Mouse (Mus musculus): ENCODE data around the gene Ccdc134. TPM values are rescaled to one million over a fixed set of nuclear protein-coding genes. Genes with fewer than 3 reads are reported as not detected.

Ccdc134 gene
- polyA plus RNA-seq, 1 experiment from 2014 or later = 17.2 TPM

DNA sequence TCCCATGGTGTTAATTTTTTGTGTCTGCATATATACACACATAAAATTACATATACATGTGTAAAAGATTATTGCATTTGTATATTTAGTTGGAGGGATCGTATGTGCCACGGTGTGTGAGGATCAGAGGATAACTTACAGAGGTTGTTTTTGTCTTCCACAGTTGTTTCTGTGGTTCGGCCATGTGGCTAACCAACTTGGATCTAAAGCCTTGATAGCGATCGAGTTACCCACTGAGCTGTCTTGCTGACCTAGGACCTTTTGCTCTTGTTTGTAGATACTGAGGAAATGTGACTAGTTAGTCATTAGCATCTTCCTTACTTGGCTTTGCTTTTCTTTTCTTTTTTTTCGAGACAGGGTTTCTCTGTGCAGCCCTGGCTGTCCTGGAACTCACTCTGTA, 28.6 kb downstream of the Ccdc134 start:
- H3K4me2 ChIP-seq (ENCODE audit: low read depth, low read length) = no peak overlapping the region
- H3K36me3 ChIP-seq (ENCODE audit: control insufficient read depth, insufficient read depth, low read length) = no peaks in the 10 kb centered on the region
- 92% methylated on average over 6 of the region's 6 CpGs for WGBS
- no peak overlapping the region for H3K4me3 ChIP-seq (replicated peaks; ENCODE audit: low read length)
- no peak overlapping the region for H3K9ac ChIP-seq (ENCODE audit: low read length)
- no peak overlapping the region for H3K27ac ChIP-seq (ENCODE audit: low read length)
- ATAC-seq (ENCODE audit: insufficient read depth, low FRiP score) = no peak
- peaks cover 46% of the 10 kb centered on the region for H3K4me1 ChIP-seq (ENCODE audit: control insufficient read depth, insufficient read depth, low read length)
- H3K27me3 ChIP-seq (ENCODE audit: control insufficient read depth, insufficient read depth, low read length) = no peaks in the 10 kb centered on the region
- no peaks in the 10 kb centered on the region for H3K9me3 ChIP-seq (replicated peaks; ENCODE audit: control insufficient read depth, low read length)

DNA sequence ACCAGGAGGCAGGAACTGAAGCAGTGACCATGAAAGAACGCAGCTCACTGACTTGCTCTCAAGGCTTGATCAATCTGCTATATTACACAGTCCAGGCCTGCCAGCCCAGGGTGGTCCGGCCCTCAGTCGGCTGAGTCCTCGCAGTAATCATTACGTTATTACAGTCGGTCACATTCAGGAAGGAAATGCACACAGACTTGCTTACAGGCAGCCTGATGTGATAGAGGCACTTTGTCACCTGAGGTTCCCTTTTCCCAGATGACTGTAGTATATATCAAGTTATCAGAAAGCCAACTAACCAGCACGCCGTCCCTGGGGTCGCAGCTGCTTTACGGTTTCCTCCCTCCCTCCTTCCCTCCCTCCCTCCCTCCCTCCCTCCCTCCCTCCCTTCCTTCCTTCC, 29.2 kb downstream of the Ccdc134 start:
- peaks cover 50% of the 10 kb centered on the region for H3K4me1 ChIP-seq (ENCODE audit: control insufficient read depth, insufficient read depth, low read length)
- no peaks in the 10 kb centered on the region for H3K9me3 ChIP-seq (replicated peaks; ENCODE audit: control insufficient read depth, low read length)
- H3K4me3 ChIP-seq (replicated peaks; ENCODE audit: low read length) = no peak overlapping the region
- 62% methylated on average over 10 of the region's 10 CpGs for WGBS
- H3K4me2 ChIP-seq (ENCODE audit: low read depth, low read length) = no peak overlapping the region
- no peaks in the 10 kb centered on the region for H3K36me3 ChIP-seq (ENCODE audit: control insufficient read depth, insufficient read depth, low read length)
- no peak overlapping the region for H3K9ac ChIP-seq (ENCODE audit: low read length)
- ATAC-seq (ENCODE audit: insufficient read depth, low FRiP score) = no peak
- H3K27ac ChIP-seq (ENCODE audit: low read length) = no peak overlapping the region
- H3K27me3 ChIP-seq (ENCODE audit: control insufficient read depth, insufficient read depth, low read length) = no peaks in the 10 kb centered on the region

DNA sequence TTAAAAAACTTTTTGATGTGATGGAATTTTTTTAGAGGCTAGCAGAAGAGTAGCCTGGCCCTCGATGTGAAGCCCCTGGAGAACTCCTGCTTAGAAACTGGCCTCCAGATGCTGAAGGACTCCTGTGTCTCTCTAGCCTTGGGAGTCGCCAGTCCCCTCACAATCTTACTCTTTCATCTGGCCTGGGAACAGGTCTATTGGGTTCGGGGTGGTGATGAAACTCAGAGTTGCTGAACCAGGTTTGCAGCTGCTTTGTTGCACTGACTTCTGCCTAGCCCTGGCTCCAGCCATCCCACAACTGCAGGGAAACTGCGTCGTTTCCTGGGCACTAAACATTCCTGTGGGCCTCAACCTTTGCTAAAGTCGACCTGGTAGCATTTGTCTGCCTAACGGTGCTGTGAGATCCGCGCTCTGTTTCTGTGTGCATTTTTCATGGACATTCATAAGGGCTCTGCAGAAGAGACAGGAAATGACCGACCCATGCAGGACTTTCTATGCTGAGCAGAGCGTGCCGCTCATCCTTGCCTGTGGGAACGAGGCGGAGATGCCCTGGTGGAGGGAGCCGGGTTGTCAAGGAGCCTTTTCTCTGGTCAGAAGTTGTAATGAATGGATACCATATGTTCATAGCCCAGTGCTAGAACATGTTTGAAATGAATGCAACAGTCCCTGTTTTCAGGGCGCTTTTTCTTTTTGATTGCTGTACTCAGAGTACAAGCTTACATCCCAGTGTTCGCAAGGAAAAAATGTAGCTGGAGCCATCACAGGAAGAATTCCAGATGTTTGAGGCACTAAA, 30.7 kb downstream of the Ccdc134 start:
- H3K4me2 ChIP-seq (ENCODE audit: low read depth, low read length) = no peak overlapping the region
- H3K9ac ChIP-seq (ENCODE audit: low read length) = peak overlapping the region; percentile 43; the same call in 1 of the 2 replicates
- no peak for ATAC-seq (ENCODE audit: insufficient read depth, low FRiP score)
- WGBS = 31% methylated on average over 17 of the region's 17 CpGs
- H3K4me3 ChIP-seq (replicated peaks; ENCODE audit: low read length) = no peak overlapping the region
- H3K9me3 ChIP-seq (replicated peaks; ENCODE audit: control insufficient read depth, low read length) = no peaks in the 10 kb centered on the region
- peaks cover 47% of the 10 kb centered on the region for H3K4me1 ChIP-seq (ENCODE audit: control insufficient read depth, insufficient read depth, low read length)
- no peaks in the 10 kb centered on the region for H3K27me3 ChIP-seq (ENCODE audit: control insufficient read depth, insufficient read depth, low read length)
- H3K36me3 ChIP-seq (ENCODE audit: control insufficient read depth, insufficient read depth, low read length) = no peaks in the 10 kb centered on the region
- H3K27ac ChIP-seq (ENCODE audit: low read length) = peak overlapping the region; percentile 84

DNA sequence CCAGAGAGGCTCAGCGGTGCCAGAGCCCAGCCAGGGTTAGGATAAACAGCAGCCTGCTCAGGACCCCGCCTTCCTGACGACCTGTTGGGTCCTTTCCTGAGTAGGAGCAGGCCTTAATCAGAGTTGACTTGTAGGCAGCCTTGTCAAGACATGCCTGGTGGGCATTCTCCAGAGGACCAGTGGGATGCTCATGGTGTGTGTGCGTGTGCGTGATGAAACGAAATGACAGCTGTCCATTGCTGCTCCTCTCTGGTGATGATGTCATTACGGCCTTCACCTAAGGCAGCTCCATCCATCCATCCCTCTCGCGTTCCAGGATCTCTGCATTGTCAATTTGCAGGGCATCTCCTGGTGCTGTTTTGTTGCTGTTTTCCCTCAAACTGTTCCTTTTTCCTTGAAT, 31.7 kb downstream of the Ccdc134 start:
- Histone ChIP-seq H3K36me3 (ENCODE audit: control insufficient read depth, insufficient read depth, low read length) (no peaks in the 10 kb centered on the region), H3K27me3 (ENCODE audit: control insufficient read depth, insufficient read depth, low read length) (no peaks in the 10 kb centered on the region), H3K4me2 (ENCODE audit: low read depth, low read length) (no peak overlapping the region), H3K9ac (ENCODE audit: low read length) (no peak overlapping the region), H3K9me3 (replicated peaks; ENCODE audit: control insufficient read depth, low read length) (no peaks in the 10 kb centered on the region), H3K27ac (ENCODE audit: low read length) (peak overlapping the region; percentile 84), H3K4me3 (replicated peaks; ENCODE audit: low read length) (no peak overlapping the region), H3K4me1 (ENCODE audit: control insufficient read depth, insufficient read depth, low read length) (peaks cover 50% of the 10 kb centered on the region)
- ATAC-seq (ENCODE audit: insufficient read depth, low FRiP score) = no peak
- WGBS = 77% methylated on average over 9 of the region's 9 CpGs

DNA sequence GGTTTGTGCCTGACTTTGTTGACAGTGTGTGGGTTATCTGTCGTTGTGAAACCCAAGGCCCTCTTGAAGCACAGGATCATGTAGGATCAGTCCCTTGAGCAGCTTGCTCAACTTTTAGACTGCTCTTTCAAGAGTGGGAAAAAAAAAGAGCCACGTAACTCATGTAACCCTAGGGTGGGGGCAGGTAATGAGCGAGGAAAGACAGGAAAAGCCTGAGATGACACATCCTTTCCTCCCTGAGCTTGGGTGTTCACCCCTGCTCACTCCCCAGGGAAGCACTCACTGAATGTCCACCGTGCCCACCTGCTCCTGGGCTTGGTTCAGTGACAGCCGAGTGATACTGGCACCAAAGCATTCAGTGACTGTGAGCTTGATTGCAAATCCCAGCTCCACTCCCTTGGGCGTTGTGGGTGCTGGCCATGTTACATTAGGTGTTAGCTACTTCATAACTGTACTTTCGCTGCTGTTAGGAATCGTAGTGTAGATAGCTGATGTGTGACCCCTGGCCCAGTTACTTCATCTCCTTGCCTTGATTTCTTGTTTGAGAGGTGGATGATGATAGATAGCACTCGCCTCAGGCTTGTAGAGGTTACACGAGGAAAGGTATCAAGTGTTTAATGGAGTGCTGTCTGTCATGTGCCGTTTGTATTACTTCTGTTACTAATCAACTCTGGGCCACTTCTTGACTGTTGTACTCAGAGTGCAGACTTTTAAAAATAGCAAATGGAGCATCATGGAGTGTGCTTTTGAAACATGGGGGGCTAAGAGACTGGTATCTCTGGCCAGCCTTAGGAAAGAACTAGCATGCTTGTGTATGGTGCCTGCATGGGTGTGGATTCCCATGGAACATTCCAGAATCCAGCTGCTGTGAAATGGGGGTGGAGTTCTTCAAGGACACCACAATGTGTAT, 33.3 kb downstream of the Ccdc134 start:
- Histone ChIP-seq H3K9me3 (replicated peaks; ENCODE audit: control insufficient read depth, low read length) (no peaks in the 10 kb centered on the region), H3K4me1 (ENCODE audit: control insufficient read depth, insufficient read depth, low read length) (peaks cover 54% of the 10 kb centered on the region), H3K27ac (ENCODE audit: low read length) (peak overlapping the region; percentile 36; the same call in 1 of the 2 replicates), H3K4me2 (ENCODE audit: low read depth, low read length) (no peak overlapping the region), H3K4me3 (replicated peaks; ENCODE audit: low read length) (no peak overlapping the region), H3K27me3 (ENCODE audit: control insufficient read depth, insufficient read depth, low read length) (no peaks in the 10 kb centered on the region), H3K9ac (ENCODE audit: low read length) (no peak overlapping the region), H3K36me3 (ENCODE audit: control insufficient read depth, insufficient read depth, low read length) (no peaks in the 10 kb centered on the region)
- no peak for ATAC-seq (ENCODE audit: insufficient read depth, low FRiP score)
- 57% methylated on average over 11 of the region's 11 CpGs for WGBS

DNA sequence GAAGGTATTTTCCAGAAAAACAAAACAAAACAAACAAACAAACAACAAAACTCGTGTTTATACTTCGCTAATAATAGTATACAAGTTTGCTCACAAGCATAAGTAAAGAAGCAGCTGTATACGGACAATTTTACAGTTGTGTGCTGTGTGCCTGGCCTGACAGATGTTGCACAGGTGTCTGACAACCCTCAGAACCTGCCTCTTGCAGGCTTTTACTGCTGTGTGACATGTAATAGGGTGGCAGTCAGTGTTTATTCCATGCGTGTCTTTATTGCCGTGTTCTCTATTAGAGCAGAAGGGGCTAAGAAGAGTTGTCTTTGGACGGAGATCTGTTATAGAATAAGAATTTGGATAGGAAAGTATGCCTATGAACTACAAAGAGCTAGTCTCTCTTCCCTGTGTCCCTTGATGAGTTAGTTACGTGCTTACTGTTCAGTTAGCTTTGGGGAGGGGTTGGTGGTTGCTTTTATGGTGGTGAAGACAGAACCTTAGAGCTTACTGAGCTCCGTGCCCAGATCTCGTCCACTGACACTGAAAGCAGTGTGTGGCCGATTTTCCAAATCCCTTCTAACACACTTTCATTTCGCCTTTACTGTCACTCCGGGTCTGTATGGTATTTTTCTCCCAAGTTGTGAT, 34.4 kb downstream of the Ccdc134 start:
- no peak overlapping the region; the same call in 1 of the 2 replicates for H3K27ac ChIP-seq (ENCODE audit: low read length)
- peaks cover 63% of the 10 kb centered on the region for H3K4me1 ChIP-seq (ENCODE audit: control insufficient read depth, insufficient read depth, low read length)
- H3K4me2 ChIP-seq (ENCODE audit: low read depth, low read length) = no peak overlapping the region
- H3K27me3 ChIP-seq (ENCODE audit: control insufficient read depth, insufficient read depth, low read length) = no peaks in the 10 kb centered on the region
- no peak overlapping the region for H3K4me3 ChIP-seq (replicated peaks; ENCODE audit: low read length)
- H3K9ac ChIP-seq (ENCODE audit: low read length) = no peak overlapping the region
- no peaks in the 10 kb centered on the region for H3K36me3 ChIP-seq (ENCODE audit: control insufficient read depth, insufficient read depth, low read length)
- 83% methylated on average over 12 of the region's 12 CpGs for WGBS
- no peak for ATAC-seq (ENCODE audit: insufficient read depth, low FRiP score)
- no peaks in the 10 kb centered on the region for H3K9me3 ChIP-seq (replicated peaks; ENCODE audit: control insufficient read depth, low read length)

DNA sequence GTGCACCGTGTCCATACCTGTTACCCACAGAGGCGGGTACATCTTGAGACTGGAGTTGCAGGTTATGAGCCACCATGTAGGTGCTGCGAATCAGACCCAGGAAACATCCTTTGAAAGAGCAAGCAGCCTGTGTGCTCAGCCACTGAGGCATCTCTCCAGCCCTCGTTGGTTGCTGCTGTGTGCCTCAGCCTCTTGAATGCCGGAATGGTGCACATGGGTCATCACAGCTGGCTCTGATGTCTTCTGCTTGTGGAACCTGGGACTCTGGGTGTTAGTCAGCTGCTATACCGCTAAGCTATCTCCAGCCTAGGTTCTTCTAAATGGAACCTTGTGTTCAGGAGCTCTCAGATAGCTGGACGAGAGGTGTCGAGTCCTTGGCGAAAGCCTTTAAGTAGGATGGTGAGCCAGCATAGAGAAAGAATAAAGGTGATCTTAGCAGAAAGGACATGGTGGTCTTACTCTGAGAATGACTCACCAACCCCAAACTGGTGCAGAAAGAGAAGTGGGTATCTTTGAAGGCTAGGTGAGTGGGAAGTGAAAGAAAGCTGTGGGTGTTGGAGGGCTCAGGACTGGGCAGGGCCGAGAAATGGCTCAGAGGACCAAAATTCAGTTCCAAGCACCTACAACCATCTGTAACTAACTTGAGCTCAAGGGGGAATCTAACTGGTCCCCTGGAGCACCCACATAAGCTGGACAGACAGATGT, 35.8 kb downstream of the Ccdc134 start:
- ATAC-seq (ENCODE audit: insufficient read depth, low FRiP score) = no peak
- Histone ChIP-seq H3K4me3 (replicated peaks; ENCODE audit: low read length) (no peak overlapping the region), H3K4me2 (ENCODE audit: low read depth, low read length) (peak overlapping the region; percentile 15; the same call in 1 of the 2 replicates), H3K36me3 (ENCODE audit: control insufficient read depth, insufficient read depth, low read length) (no peaks in the 10 kb centered on the region), H3K9ac (ENCODE audit: low read length) (peak overlapping the region; percentile 28), H3K4me1 (ENCODE audit: control insufficient read depth, insufficient read depth, low read length) (peaks cover 65% of the 10 kb centered on the region), H3K9me3 (replicated peaks; ENCODE audit: control insufficient read depth, low read length) (no peaks in the 10 kb centered on the region), H3K27ac (ENCODE audit: low read length) (peak overlapping the region; percentile 89), H3K27me3 (ENCODE audit: control insufficient read depth, insufficient read depth, low read length) (no peaks in the 10 kb centered on the region)
- WGBS = 78% methylated on average over 10 of the region's 10 CpGs

DNA sequence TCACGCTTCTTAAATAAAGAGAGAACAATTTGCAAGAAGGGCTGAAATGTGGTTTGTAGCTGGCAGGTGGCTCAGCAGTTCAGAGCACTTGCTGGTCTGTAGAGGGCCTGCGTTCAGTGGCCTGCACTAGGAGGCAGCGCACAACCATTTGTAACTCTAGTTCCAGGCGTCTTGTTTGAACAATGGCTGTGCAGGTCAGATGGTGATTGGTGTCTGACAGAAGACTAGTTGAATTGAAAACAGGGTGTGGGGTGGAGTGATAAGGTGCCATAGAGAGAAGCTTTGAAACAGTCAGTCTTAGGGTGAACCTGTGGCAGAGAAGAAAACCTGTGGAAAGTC, 36.3 kb downstream of the Ccdc134 start:
- Histone ChIP-seq H3K9me3 (replicated peaks; ENCODE audit: control insufficient read depth, low read length) (no peaks in the 10 kb centered on the region), H3K36me3 (ENCODE audit: control insufficient read depth, insufficient read depth, low read length) (no peaks in the 10 kb centered on the region), H3K27ac (ENCODE audit: low read length) (peak overlapping the region; percentile 89), H3K9ac (ENCODE audit: low read length) (peak overlapping the region; percentile 28), H3K4me2 (ENCODE audit: low read depth, low read length) (peak overlapping the region; percentile 15; the same call in 1 of the 2 replicates), H3K4me3 (replicated peaks; ENCODE audit: low read length) (no peak overlapping the region), H3K4me1 (ENCODE audit: control insufficient read depth, insufficient read depth, low read length) (peaks cover 61% of the 10 kb centered on the region), H3K27me3 (ENCODE audit: control insufficient read depth, insufficient read depth, low read length) (no peaks in the 10 kb centered on the region)
- ATAC-seq (ENCODE audit: insufficient read depth, low FRiP score) = peak; percentile 37; the same call in 1 of the 2 replicates
- 44% methylated on average over 4 of the region's 4 CpGs for WGBS

All from stomach, embryonic 16.5 days (tissue).